Mouse (Mus musculus) fat pad, adult 2 months (tissue): ENCODE data around the gene Acss2.
A peak's percentile ranks its signal among the peaks of the same experiment; 100 is the strongest.

Source experiments
- DNase-seq: peaks from one replicate; pipeline ENCODE4 v3.0.0-alpha.2; 2011; ENCODE audit warnings: low read depth, low spot score; ENCODE audit errors: extremely low read depth

Acss2 gene

GRCm38 (mm10) chr2:155517455-155518423 is at the start of gene Acss2, which contains the start of gene Ggt7:
Acss2 (plus strand) TSS chr2:155517948.
Ggt7 (minus strand) TSS chr2:155518237.
- DNase-seq, result peak; percentile 77

DNA sequence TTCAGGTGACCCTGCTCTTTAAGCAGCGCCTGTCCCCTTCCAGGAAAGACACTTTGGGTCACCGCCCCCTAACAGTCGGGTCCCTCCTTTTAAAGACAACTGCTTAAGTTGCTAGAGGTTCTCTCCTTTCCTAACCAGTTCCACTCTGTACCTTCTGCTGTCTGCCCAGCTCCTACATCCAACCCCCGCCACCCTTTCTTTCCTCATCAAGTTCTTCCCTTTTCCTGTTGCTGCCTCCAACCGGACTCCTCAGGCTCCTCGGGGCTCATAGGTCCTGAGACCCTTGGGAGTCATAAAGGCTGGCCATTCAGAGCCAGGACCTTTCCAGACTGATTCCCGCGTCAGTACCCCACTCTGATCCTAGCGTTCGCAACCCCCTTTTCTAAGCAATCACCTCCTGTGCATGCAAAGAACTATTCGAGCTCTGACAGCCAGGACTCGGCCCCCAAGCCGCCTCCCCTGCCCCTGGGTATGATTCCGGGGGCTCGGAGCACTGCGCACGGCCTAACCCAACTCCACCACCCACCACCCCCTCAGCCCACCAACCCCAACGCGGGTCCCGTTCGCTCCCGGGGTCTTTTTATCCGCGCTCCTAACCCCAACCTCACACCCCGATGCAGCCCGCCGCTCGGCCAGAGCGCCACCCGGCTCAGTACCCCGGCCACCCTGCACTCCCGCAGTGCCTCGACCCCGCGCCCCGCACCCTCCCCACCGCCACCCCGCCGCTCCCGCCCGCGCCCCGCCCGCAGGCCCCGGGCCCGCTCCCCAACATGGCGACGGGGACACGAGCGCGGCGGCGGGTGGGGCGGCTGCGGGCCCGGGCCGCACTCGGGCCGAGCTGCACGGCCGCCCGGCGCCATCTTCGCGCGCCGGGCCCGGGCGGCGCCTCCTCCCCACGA is 44.8 kb upstream of the Acss2 start:
- no peak for DNase-seq

GRCm38 (mm10) chr2:155473570-155474088 is 44.1 kb upstream of the Acss2 start, which contains the start of gene Ncoa6:
Ncoa6 (minus strand) TSS chr2:155473894.
- no peak for DNase-seq

- DNase-seq, result no peak
Measured at GRCm38 (mm10) chr2:155482021-155482420, 35.7 kb upstream of the Acss2 start.

GRCm38 (mm10) chr2:155490998-155491397 is 26.8 kb upstream of the Acss2 start:
- no peak for DNase-seq

DNA sequence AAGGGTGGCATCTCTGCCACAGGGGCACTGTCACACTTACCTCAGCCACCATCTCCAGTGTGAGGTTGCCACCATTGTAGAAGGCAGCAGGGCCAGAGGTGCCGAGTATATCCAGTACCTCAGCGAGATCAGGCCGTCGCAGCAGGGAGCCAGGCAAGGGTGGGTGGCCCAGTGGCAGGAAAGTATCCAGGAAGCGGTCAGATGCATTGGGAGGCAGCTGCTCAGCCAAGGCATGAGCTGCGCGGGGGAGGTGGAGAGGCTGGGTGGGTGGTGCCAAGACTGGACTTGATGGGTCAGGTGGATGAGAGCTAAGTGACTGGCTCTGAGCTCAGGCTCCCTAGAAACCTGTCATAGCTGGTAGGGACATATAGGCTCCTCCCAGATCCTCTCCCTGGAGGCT is 15.2 kb upstream of the Acss2 start:
- DNase-seq, result no peak

DNA sequence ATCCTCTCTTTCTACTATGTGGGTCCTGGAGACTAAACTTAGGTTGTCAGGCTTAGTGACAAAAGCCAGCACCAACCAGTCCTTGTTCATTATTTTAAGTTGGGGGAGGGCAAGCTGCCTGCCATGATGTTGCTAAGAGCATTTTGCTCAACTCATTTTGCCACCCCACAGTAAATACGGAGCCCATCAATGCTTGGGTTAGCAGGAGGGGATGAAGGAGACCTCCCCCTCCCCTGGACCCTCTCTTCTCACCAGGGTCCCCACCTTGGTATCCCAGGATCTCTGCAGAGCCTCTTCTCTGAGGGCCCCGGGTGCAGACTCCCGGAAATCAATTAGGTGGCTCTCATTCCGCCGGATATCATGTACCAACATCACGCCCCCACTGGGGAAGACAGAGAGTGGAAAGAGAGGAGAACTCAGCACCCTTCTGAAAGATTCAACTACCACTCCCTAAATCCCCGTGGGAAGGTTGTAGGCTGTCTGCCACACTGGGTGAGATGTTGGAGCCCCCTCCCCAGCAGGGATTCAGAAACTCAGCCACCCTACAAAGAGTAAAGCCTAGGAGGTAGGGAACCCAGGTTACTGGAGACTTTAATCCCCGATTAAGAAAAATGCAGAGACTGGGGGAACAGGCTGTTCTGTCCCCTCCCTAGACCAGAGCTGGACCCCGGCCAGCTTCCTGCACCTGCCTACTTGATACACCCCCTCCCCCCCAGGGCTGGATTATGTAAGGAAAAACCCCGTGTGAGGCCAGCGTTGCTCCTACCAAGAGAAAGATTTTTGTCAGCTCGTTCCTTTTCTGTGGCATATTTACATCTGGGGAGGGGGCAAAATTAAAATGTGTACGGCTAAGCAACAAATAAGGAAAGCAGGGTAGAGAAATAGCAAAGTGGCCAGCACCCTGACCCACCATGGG is 13.1 kb upstream of the Acss2 start:
- DNase-seq, result no peak

DNA sequence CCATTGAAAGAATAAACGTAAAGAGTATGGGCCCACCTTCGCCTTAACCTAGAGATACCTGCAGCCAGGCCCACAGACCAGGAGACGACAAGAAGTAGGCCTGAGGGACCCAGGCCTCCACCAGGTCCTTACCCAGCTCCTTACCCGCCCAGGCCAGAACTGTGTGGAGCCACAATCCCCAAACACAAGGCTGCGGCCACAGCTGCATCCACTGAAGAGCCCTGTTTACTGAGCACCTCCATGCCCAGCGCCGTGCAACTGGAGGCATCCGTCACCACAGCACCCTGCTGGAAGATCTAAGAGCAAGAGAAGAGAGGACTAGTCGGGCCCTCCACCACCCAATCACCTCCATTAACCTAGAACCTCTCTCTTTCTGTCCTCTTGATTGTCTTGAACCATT is 11.9 kb upstream of the Acss2 start:
- DNase-seq, result no peak

GRCm38 (mm10) chr2:155507721-155508470 is 9.9 kb upstream of the Acss2 start:
- DNase-seq, result no peak

DNA sequence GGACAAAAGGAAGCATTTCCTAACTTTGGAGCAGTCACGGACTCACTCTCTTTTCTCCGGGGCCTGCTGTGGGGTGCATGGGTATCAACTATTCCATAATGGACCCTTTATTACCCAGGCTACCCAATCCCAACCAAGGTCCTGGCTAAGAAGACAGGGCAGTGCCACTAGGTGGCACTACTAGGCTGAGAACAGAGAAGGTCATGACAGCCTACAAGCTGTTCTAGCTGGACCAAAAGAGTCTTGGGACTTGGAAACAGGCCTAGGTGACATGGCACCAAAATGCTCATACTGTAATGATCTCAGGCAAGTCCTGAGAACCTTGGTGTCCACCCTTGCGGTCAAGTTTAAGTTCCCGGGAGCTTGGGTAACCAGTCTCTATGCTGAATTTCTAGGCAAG is 5.3 kb upstream of the Acss2 start:
- DNase-seq, result no peak

- no peak for DNase-seq
Measured at GRCm38 (mm10) chr2:155513543-155513942, 4.2 kb upstream of the Acss2 start.

GRCm38 (mm10) chr2:155514666-155515065 is 3.1 kb upstream of the Acss2 start:
- DNase-seq, result no peak

GRCm38 (mm10) chr2:155515941-155516340 is 1.8 kb upstream of the Acss2 start:
- no peak for DNase-seq

- DNase-seq, result no peak
Measured at GRCm38 (mm10) chr2:155518531-155519270, 953 bp downstream of the Acss2 start.

DNA sequence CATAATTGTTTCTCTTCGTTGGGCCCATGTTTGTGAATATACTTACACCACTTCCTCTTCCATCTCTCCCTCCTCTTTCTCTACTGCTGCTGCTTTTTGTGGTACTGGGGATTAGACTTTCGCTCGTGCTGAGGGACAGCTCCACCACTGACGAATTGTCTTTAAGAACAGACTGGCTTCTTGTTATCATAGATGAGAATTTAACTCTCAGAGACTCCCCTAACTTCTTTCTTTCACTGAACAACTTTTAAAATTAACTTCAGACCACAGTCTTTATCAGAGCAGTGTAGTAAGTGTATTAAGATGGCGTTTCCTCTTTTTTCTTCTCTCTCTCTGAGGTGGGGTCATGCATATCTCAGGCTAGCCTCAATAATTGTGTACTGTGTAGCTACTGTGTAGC is 6.0 kb downstream of the Acss2 start:
- DNase-seq, result no peak

DNA sequence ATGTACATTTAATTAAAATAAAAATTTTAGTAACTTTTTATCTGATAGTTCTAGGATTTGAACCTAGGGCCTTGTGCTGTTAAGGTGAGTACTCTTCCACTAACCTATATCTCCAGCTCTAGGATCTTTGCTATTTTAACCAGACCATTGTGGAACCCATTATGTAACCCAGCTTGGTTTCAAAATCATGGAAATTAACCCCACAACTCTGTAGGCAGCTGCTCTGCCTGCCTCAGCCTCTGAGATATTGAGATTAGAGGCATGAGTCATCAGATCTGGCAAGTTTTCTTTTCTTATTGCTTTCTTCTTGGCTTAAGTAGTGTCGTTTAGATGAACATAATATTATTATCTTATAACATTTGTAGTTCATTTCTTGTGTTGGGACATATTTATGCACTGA is 6.6 kb downstream of the Acss2 start:
- DNase-seq, result peak; percentile 72

DNA sequence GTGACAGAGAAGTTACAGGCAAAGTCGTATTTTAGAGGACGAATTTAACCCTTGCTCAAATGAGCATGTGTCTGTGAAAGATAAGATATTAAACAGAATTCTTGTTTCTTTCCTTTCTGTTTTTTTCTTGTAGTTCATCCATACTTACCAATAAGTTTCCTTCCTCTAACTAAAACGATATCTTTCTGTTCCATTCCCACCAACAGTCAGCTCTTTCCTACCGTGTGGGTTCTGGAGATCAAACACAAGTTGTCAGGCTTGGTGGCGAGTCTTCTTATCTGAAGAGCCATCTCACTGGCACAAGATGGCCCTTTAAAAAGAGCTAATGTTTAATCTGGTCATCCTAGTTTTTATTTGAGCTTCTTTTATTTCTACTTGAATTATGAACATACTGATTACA is 9.6 kb downstream of the Acss2 start:
- no peak for DNase-seq

DNA sequence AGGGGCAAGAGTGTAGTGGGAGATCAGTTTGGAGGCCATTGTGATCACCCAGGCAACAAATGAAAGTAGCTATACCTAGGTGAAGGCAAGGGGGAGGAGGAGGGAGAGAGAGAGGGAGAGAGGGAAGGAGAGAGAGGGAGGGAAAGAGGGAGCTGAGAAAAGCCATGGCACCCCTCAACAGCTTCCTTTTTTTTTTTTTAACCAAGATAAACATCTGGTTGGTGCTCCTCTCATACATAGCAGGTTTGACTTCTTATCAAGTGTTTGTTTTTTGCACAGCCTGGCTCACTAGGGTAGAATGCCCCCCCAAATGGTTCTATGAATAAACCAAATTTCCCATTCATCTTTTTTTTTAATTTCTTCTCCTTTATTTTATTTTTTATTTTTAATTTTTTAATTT is 18.5 kb downstream of the Acss2 start:
- no peak for DNase-seq
